Mouse (Mus musculus) forebrain, embryonic 14.5 days (tissue): Measurements from ENCODE around the gene Mex3a. TPM values are rescaled to one million over a fixed set of nuclear protein-coding genes. Genes with fewer than 3 reads are reported as not detected.

ENCODE experiments used
- ATAC-seq: fragments of 200-750 bp; cut with Nextera tagmentation; 2 replicates; pipeline ENCODE4 v1.8.0; 2017; ENCODE audit warnings: mild to moderate bottlenecking, moderate library complexity
- DNase-seq: peaks from one replicate; pipeline ENCODE4 v3.0.0-alpha.2; 2015; ENCODE audit warnings: low spot score
- H3K27ac ChIP-seq: fragments of 300-500 bp; sonication (generic); 2 replicates; pipeline ENCODE4 v1.5.1; 2014; ENCODE audit warnings: low read depth, mild to moderate bottlenecking, control low read depth, low read length, moderate library complexity
- H3K27me3 ChIP-seq: fragments of 300-500 bp; sonication (generic); replicated peaks from 2 replicates; pipeline ENCODE4 v1.6.1; 2014; ENCODE audit warnings: low read length, control low read depth, mixed read lengths; ENCODE audit not compliant: control insufficient read depth, insufficient read depth
- H3K36me3 ChIP-seq: fragments of 300-500 bp; sonication (generic); 2 replicates; pipeline ENCODE4 v1.6.1; 2014; ENCODE audit warnings: low read length, control low read depth; ENCODE audit not compliant: control insufficient read depth, insufficient read depth
- H3K4me1 ChIP-seq: fragments of 300-500 bp; sonication (generic); 2 replicates; pipeline ENCODE4 v1.6.1; 2014; ENCODE audit warnings: antibody characterized with exemption, low read length, control low read depth; ENCODE audit not compliant: control insufficient read depth, insufficient read depth
- H3K4me2 ChIP-seq: fragments of 300-500 bp; sonication (generic); 2 replicates; pipeline ENCODE4 v1.6.1; 2014; ENCODE audit warnings: mild to moderate bottlenecking, control low read depth, low read length
- H3K4me3 ChIP-seq: fragments of 300-500 bp; sonication (generic); 2 replicates; pipeline ENCODE4 v1.5.1; 2014; ENCODE audit warnings: low read depth, low read length, control low read depth
- H3K9ac ChIP-seq: fragments of 300-500 bp; sonication (generic); 2 replicates; pipeline ENCODE4 v1.6.1; 2014; ENCODE audit warnings: mild to moderate bottlenecking, low read length, control low read depth, moderate library complexity
- H3K9me3 ChIP-seq: fragments of 300-500 bp; sonication (generic); replicated peaks from 2 replicates; pipeline ENCODE4 v1.6.1; 2016; ENCODE audit warnings: low read length, control low read depth, mixed read lengths; ENCODE audit not compliant: control insufficient read depth
- WGBS: fragments of 180-500 bp; shearing (Covaris S2); extraction: QIAGEN DNeasy Blood & Tissue Kit; methylation state at CpG from one replicate; pipeline ENCODE4 v1.1.7; 2014; 5-methylcytosine and 5-hydroxymethylcytosine counted together
- polyA plus RNA-seq: library from polyadenylated mRNA; unstranded; fragments of >200 nt; fragmentation: Nextera tagmentation; extraction: Ambion mirVana; gene quantifications from 2 replicates; pipeline ENCODE4 v1.2.1, GENCODE M21; 2014

Gene Mex3a
- polyA plus RNA-seq, 1 experiment from 2014 or later = 48.8 TPM

DNA sequence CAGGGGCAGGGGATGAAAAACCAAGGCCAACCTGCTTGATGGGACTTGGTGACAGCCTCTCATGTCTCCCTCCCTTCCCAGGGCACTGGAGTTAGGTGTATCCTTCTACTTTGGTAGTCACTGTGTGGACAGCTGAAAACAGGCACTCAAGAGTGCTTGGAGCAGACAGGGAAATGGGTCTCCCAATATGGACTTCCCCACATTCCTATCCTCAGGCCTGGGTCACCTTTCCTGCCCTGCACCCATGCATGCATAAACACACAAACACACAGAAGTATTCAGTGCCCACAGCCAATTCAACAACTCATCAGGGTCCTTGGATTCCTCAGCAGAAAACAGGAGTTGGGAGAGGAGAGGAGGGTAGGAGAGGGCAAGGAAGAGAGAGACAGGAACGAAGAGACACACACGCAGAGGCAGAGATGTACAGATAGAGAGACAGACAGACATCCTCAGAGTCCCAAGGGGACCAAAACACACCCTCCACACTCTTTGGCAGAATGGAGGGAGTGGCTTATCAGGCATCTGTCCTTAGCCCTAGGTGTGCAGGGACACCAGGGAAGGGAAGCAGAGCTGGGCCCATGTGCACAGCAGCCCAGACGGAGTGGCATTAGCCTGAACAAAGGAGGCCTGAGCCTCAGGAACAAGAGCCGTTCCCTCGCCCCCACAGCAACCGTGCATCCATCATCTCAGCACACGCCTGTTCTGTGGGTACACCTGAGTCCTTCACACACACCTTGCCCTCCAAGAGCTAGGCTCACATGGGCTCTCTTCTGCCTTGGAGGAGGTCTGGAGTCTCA lies 2.8 kb upstream of the Mex3a start:
- ATAC-seq (no peak), DNase-seq (no peak)
- Histone ChIP-seq H3K9ac (peak overlapping the region; percentile 100), H3K27ac (peak overlapping the region; percentile 99), H3K4me3 (peak overlapping the region; percentile 86), H3K4me1 (peaks cover 31% of the 10 kb centered on the region), H3K36me3 (peaks cover 15% of the 10 kb centered on the region), H3K9me3 (no peaks in the 10 kb centered on the region), H3K27me3 (no peaks in the 10 kb centered on the region), H3K4me2 (peak overlapping the region; percentile 92)
- 24% methylated on average over 7 of the region's 7 CpGs for WGBS

DNA sequence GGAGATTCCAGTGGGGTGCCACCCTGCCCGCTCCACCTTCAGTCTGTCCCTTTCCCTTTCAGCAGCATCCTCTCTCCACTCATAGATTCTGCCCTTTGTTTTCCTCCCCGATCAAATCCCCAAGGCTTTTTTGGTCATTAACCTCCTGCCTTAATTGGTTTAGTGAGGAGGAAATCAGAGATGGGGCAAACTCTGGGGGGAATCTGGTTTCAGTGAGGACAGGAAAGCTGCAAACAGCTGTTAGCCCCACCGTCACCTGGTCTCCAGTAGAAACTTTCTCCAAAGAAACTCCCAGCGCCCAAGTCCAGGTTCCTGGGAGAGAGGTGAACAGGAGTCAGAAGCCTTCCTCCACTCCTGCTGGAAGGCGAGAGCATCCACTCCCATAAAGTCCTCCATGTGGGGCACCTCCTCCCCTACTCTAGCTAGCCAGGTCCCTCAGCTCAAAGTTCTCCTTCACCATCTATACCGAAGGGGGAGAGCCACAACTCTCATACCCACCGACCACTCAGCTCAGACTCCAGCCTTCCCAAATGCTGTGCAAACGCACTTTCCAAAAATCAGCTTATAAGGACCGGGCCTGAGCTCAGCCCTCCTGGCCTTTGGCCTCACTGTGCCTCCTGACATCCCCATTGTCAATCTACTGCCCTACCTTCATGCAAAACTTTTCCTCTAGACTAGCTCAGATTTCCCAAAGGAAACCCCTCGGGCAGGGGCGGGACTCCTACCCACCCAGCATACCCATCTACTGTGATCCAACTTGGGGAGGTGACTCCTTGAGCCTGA lies 1.9 kb upstream of the Mex3a start:
- ATAC-seq (no peak), DNase-seq (no peak)
- peak overlapping the region; percentile 100 for H3K9ac ChIP-seq
- H3K27me3 ChIP-seq = no peaks in the 10 kb centered on the region
- WGBS = 2% methylated on average over 11 of the region's 11 CpGs
- H3K9me3 ChIP-seq = no peaks in the 10 kb centered on the region
- H3K4me3 ChIP-seq = peak overlapping the region; percentile 86
- H3K27ac ChIP-seq = peak overlapping the region; percentile 99
- peak overlapping the region; percentile 92 for H3K4me2 ChIP-seq
- H3K36me3 ChIP-seq = peaks cover 17% of the 10 kb centered on the region
- peaks cover 39% of the 10 kb centered on the region for H3K4me1 ChIP-seq

GRCm38 (mm10) chr3:88531348-88532298 lies 572 bp upstream of the Mex3a start:
- DNase-seq (peak; percentile 96), ATAC-seq (peak; percentile 89)
- Histone ChIP-seq H3K4me3 (peak overlapping the region; percentile 86), H3K27me3 (no peaks in the 10 kb centered on the region), H3K9me3 (no peaks in the 10 kb centered on the region), H3K4me2 (peak overlapping the region; percentile 92), H3K4me1 (peaks cover 48% of the 10 kb centered on the region), H3K9ac (peak overlapping the region; percentile 100), H3K27ac (peak overlapping the region; percentile 99), H3K36me3 (peaks cover 26% of the 10 kb centered on the region)
- WGBS = under 1% methylated on average over 60 of the region's 63 CpGs

- peak overlapping the region; percentile 92 for H3K4me2 ChIP-seq
- peak overlapping the region; percentile 86 for H3K4me3 ChIP-seq
- no peaks in the 10 kb centered on the region for H3K9me3 ChIP-seq
- DNase-seq (peak; percentile 83), ATAC-seq (peak; percentile 35)
- under 1% methylated on average over 35 of the region's 40 CpGs for WGBS
- peaks cover 54% of the 10 kb centered on the region for H3K4me1 ChIP-seq
- peaks cover 39% of the 10 kb centered on the region for H3K36me3 ChIP-seq
- H3K27me3 ChIP-seq = no peaks in the 10 kb centered on the region
- H3K9ac ChIP-seq = peak overlapping the region; percentile 100
- peak overlapping the region; percentile 99 for H3K27ac ChIP-seq
Observed at GRCm38 (mm10) chr3:88532689-88533511, 705 bp downstream of the Mex3a start.

- Histone ChIP-seq H3K27ac (peak overlapping the region; percentile 99), H3K4me1 (peaks cover 55% of the 10 kb centered on the region), H3K9ac (peak overlapping the region; percentile 100), H3K9me3 (no peaks in the 10 kb centered on the region), H3K4me2 (peak overlapping the region; percentile 92), H3K36me3 (peaks cover 44% of the 10 kb centered on the region), H3K4me3 (peak overlapping the region; percentile 86), H3K27me3 (no peaks in the 10 kb centered on the region)
- ATAC-seq = peak; percentile 0; the same call in 1 of the 2 replicates
- 2% methylated on average over 4 of the region's 5 CpGs for WGBS
- DNase-seq = no peak
Observed at GRCm38 (mm10) chr3:88533706-88534105, 1.5 kb downstream of the Mex3a start.

DNA sequence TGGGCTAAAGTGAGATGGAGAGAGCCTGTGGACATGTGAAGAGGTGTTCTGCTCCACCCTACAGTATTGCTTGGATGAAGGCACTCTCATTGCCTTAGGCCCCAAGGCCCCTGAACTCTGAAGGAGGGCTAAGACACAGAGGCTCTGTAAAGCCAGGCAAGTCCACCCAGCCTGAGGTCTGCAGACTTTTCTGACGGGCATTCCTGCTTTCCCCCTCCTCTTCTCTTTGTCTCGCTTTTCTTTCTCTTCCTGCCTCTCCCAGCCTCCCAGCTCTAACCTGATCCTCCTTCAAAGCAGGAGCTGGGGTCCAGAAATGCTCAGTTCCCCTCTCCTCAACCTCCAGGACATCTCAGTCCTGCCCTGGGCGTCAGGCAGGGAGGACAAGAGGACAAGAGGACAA lies 2.8 kb downstream of the Mex3a start:
- Histone ChIP-seq H3K4me3 (peak overlapping the region; percentile 86), H3K27ac (peak overlapping the region; percentile 99), H3K4me2 (peak overlapping the region; percentile 92), H3K36me3 (peaks cover 53% of the 10 kb centered on the region), H3K9me3 (no peaks in the 10 kb centered on the region), H3K9ac (peak overlapping the region; percentile 100), H3K4me1 (peaks cover 46% of the 10 kb centered on the region), H3K27me3 (no peaks in the 10 kb centered on the region)
- no peak for DNase-seq
- no peak for ATAC-seq
- WGBS = 5% methylated on average over 3 of the region's 3 CpGs

- peak overlapping the region; percentile 92 for H3K4me2 ChIP-seq
- H3K4me1 ChIP-seq = peaks cover 47% of the 10 kb centered on the region
- peak overlapping the region; percentile 86 for H3K4me3 ChIP-seq
- H3K9ac ChIP-seq = peak overlapping the region; percentile 100
- WGBS = 15% methylated on average over 4 of the region's 4 CpGs
- no peaks in the 10 kb centered on the region for H3K9me3 ChIP-seq
- DNase-seq = no peak
- no peaks in the 10 kb centered on the region for H3K27me3 ChIP-seq
- ATAC-seq = no peak
- peaks cover 58% of the 10 kb centered on the region for H3K36me3 ChIP-seq
- H3K27ac ChIP-seq = peak overlapping the region; percentile 99
Observed at GRCm38 (mm10) chr3:88535527-88535926, 3.3 kb downstream of the Mex3a start.
